Mouse (Mus musculus) heart, embryonic 16.5 days (tissue): Measurements from ENCODE around the gene Lrrc28. TPM values are rescaled to one million over a fixed set of nuclear protein-coding genes. Genes with fewer than 3 reads are reported as not detected.
"Not testable (repeated sequence)": the region's sequence is repeated elsewhere in the genome, so short reads cannot be mapped to it uniquely, and the experiment has no call there.

Experiments used
- ATAC-seq: fragments of 200-750 bp; cut with Nextera tagmentation; replicated peaks from 2 replicates; pipeline ENCODE4 v1.8.0; 2017; ENCODE audit warnings: moderate number of reproducible peaks; ENCODE audit not compliant: insufficient read depth, low FRiP score; ENCODE audit errors: extremely low read depth
- H3K27ac ChIP-seq: fragments of 300-500 bp; sonication (generic); 2 replicates; pipeline ENCODE4 v1.5.1; 2014; ENCODE audit warnings: mild to moderate bottlenecking, low read length, control low read depth, moderate library complexity
- H3K27me3 ChIP-seq: fragments of 300-500 bp; sonication (generic); 2 replicates; pipeline ENCODE4 v1.6.1; 2014; ENCODE audit warnings: low read length, mixed read lengths; ENCODE audit not compliant: control insufficient read depth, insufficient read depth
- H3K36me3 ChIP-seq: fragments of 300-500 bp; sonication (generic); 2 replicates; pipeline ENCODE4 v1.6.1; 2014; ENCODE audit not compliant: control insufficient read depth, insufficient read depth
- H3K4me1 ChIP-seq: fragments of 300-500 bp; sonication (generic); 2 replicates; pipeline ENCODE4 v1.6.1; 2014; ENCODE audit warnings: low read length, mixed read lengths; ENCODE audit not compliant: control insufficient read depth, insufficient read depth
- H3K4me2 ChIP-seq: fragments of 300-500 bp; sonication (generic); 2 replicates; pipeline ENCODE4 v1.6.1; 2014; ENCODE audit warnings: low read depth, mild to moderate bottlenecking, control low read depth, low read length
- H3K4me3 ChIP-seq: fragments of 300-500 bp; sonication (generic); 2 replicates; pipeline ENCODE4 v1.5.1; 2014; ENCODE audit warnings: mild to moderate bottlenecking, control low read depth, low read length
- H3K9ac ChIP-seq: fragments of 300-500 bp; sonication (generic); 2 replicates; pipeline ENCODE4 v1.6.1; 2014; ENCODE audit warnings: low read length, control low read depth
- H3K9me3 ChIP-seq: fragments of 300-500 bp; sonication (generic); replicated peaks from 2 replicates; pipeline ENCODE4 v1.6.1; 2016; ENCODE audit warnings: low read length; ENCODE audit not compliant: control insufficient read depth
- WGBS: fragments of 180-500 bp; shearing (Covaris S2); extraction: QIAGEN DNeasy Blood & Tissue Kit; methylation state at CpG from one replicate; pipeline ENCODE4 v1.1.7; 2014; 5-methylcytosine and 5-hydroxymethylcytosine counted together
- polyA plus RNA-seq: library from polyadenylated mRNA; unstranded; fragments of >200 nt; fragmentation: Nextera tagmentation; extraction: Ambion mirVana; gene quantifications from 2 replicates; pipeline ENCODE4 v1.2.1, GENCODE M21; 2015

The Lrrc28 gene
- polyA plus RNA-seq, 1 experiment from 2014 or later = 13.0 TPM

- Histone ChIP-seq H3K4me1 (peaks cover 29% of the 10 kb centered on the region), H3K9ac (no peak overlapping the region), H3K4me3 (no peak overlapping the region), H3K9me3 (no peaks in the 10 kb centered on the region), H3K27ac (no peak overlapping the region), H3K27me3 (no peaks in the 10 kb centered on the region), H3K4me2 (no peak overlapping the region), H3K36me3 (no peaks in the 10 kb centered on the region)
- 74% methylated on average over 3 of the region's 3 CpGs for WGBS
- no peak for ATAC-seq
Measured at GRCm38 (mm10) chr7:67525886-67526580, 119.0 kb downstream of the Lrrc28 start.

- not testable (repeated sequence) for H3K36me3 ChIP-seq, H3K4me3 ChIP-seq, H3K27me3 ChIP-seq, ATAC-seq, H3K27ac ChIP-seq, H3K9ac ChIP-seq, H3K9me3 ChIP-seq, H3K4me2 ChIP-seq
- WGBS = 87% methylated on average over 8 of the region's 8 CpGs
- peaks cover 18% of the 10 kb centered on the region for H3K4me1 ChIP-seq
Measured at GRCm38 (mm10) chr7:67524069-67524468, 121.0 kb downstream of the Lrrc28 start.

GRCm38 (mm10) chr7:67523400-67523799 lies 121.7 kb downstream of the Lrrc28 start:
- H3K4me2 ChIP-seq = no peak overlapping the region
- no peaks in the 10 kb centered on the region for H3K9me3 ChIP-seq
- no peak overlapping the region for H3K4me3 ChIP-seq
- H3K9ac ChIP-seq = no peak overlapping the region
- H3K27me3 ChIP-seq = no peaks in the 10 kb centered on the region
- WGBS = 86% methylated on average over 7 of the region's 7 CpGs
- no peak for ATAC-seq
- no peaks in the 10 kb centered on the region for H3K36me3 ChIP-seq
- peaks cover 14% of the 10 kb centered on the region for H3K4me1 ChIP-seq
- no peak overlapping the region for H3K27ac ChIP-seq

GRCm38 (mm10) chr7:67521731-67522130 lies 123.3 kb downstream of the Lrrc28 start:
- H3K36me3 ChIP-seq, ATAC-seq, H3K27ac ChIP-seq, H3K9me3 ChIP-seq, H3K27me3 ChIP-seq, H3K4me2 ChIP-seq, H3K4me3 ChIP-seq, H3K9ac ChIP-seq, H3K4me1 ChIP-seq: not testable (repeated sequence)
- 84% methylated on average over 3 of the region's 5 CpGs for WGBS

GRCm38 (mm10) chr7:67520959-67521358 lies 124.1 kb downstream of the Lrrc28 start:
- 75% methylated on average over 4 of the region's 4 CpGs for WGBS
- H3K27ac ChIP-seq = no peak overlapping the region
- no peak overlapping the region for H3K4me2 ChIP-seq
- no peak overlapping the region for H3K4me3 ChIP-seq
- H3K27me3 ChIP-seq = no peaks in the 10 kb centered on the region
- H3K4me1 ChIP-seq = no peaks in the 10 kb centered on the region
- no peaks in the 10 kb centered on the region for H3K36me3 ChIP-seq
- no peak overlapping the region for H3K9ac ChIP-seq
- ATAC-seq = no peak
- no peaks in the 10 kb centered on the region for H3K9me3 ChIP-seq

GRCm38 (mm10) chr7:67520001-67520400 lies 125.1 kb downstream of the Lrrc28 start:
- no peaks in the 10 kb centered on the region for H3K9me3 ChIP-seq
- H3K9ac ChIP-seq = no peak overlapping the region
- WGBS = 85% methylated on average over 10 of the region's 10 CpGs

GRCm38 (mm10) chr7:67515621-67516020 lies 129.4 kb downstream of the Lrrc28 start:
- no peak for ATAC-seq
- 83% methylated on average over 9 of the region's 9 CpGs for WGBS

More at GRCm38 (mm10) chr7:67520001-67520400, 125.1 kb downstream of the Lrrc28 start:
- Histone ChIP-seq H3K36me3 (no peaks in the 10 kb centered on the region), H3K4me3 (no peak overlapping the region), H3K4me2 (no peak overlapping the region), H3K27me3 (no peaks in the 10 kb centered on the region), H3K27ac (no peak overlapping the region), H3K4me1 (peaks cover 6% of the 10 kb centered on the region; the same call in 1 of the 2 replicates)
- ATAC-seq = no peak

GRCm38 (mm10) chr7:67514893-67515292 lies 130.2 kb downstream of the Lrrc28 start:
- no peak overlapping the region for H3K9ac ChIP-seq
- no peaks in the 10 kb centered on the region for H3K9me3 ChIP-seq
- peaks cover 17% of the 10 kb centered on the region for H3K4me1 ChIP-seq
- no peak overlapping the region for H3K4me3 ChIP-seq
- peak overlapping the region; percentile 61 for H3K27ac ChIP-seq
- no peaks in the 10 kb centered on the region for H3K27me3 ChIP-seq
- no peak overlapping the region; the same call in 1 of the 2 replicates for H3K4me2 ChIP-seq
- WGBS = 27% methylated on average over 10 of the region's 10 CpGs
- peak; percentile 88 for ATAC-seq
- H3K36me3 ChIP-seq = no peaks in the 10 kb centered on the region

More at GRCm38 (mm10) chr7:67515621-67516020, 129.4 kb downstream of the Lrrc28 start:
- no peaks in the 10 kb centered on the region for H3K36me3 ChIP-seq
- H3K4me2 ChIP-seq = no peak overlapping the region
- no peak overlapping the region for H3K27ac ChIP-seq
- no peaks in the 10 kb centered on the region for H3K27me3 ChIP-seq
- H3K9ac ChIP-seq = no peak overlapping the region
- no peak overlapping the region for H3K4me3 ChIP-seq
- no peaks in the 10 kb centered on the region for H3K9me3 ChIP-seq
- peaks cover 17% of the 10 kb centered on the region for H3K4me1 ChIP-seq

GRCm38 (mm10) chr7:67514380-67514779 lies 130.7 kb downstream of the Lrrc28 start:
- Histone ChIP-seq H3K27ac (peak overlapping the region; percentile 61), H3K4me3 (no peak overlapping the region), H3K27me3 (no peaks in the 10 kb centered on the region), H3K9ac (no peak overlapping the region), H3K4me2 (no peak overlapping the region), H3K9me3 (no peaks in the 10 kb centered on the region), H3K36me3 (no peaks in the 10 kb centered on the region), H3K4me1 (peaks cover 17% of the 10 kb centered on the region)
- WGBS = 53% methylated on average over 4 of the region's 4 CpGs
- ATAC-seq = no peak; the same call in 1 of the 2 replicates
